28 mouse cellular contexts compared by ENCODE assay signal in genomic region chr7:67523400-67523799, GRCm38 (mm10).
DNase-seq lines count a peak whose midpoint lies in the region; ATAC-seq and TF ChIP-seq lines count a peak whose summit lies in the region.
"Had no signal": no experiment of that assay in that cellular context is flagged by ENCODE, and none has a peak within 500 bp of the region (broad histone marks: within the 10 kb centered on the region; RNA-seq: fewer than 3 reads in every experiment).

No protein-coding gene starts in this region.

- H3K9me3 ChIP-seq in forebrain, embryonic 11.5 days (ENCODE audit: control insufficient read depth, low read length): no peaks in the 10 kb centered on the region
- no peaks in the 10 kb centered on the region for H3K9me3 ChIP-seq in forebrain, embryonic 12.5 days
- no peaks in the 10 kb centered on the region for H3K9me3 ChIP-seq in heart, embryonic 12.5 days (replicated peaks)
- no peaks in the 10 kb centered on the region for H3K9me3 ChIP-seq in midbrain, embryonic 12.5 days
- H3K9me3 ChIP-seq in midbrain, postnatal 0 days (ENCODE audit: low read length): no peaks in the 10 kb centered on the region
- H3K9me3 ChIP-seq: embryonic facial prominence, embryonic 12.5 days; embryonic facial prominence, embryonic 15.5 days; G1E; heart, embryonic 13.5 days; hindbrain, embryonic 12.5 days; intestine, embryonic 15.5 days had no signal

- H3K4me2 ChIP-seq in forebrain, embryonic 11.5 days (ENCODE audit: low read depth, low read length, severe bottlenecking): no peak overlapping the region
- no peak overlapping the region for H3K4me2 ChIP-seq in forebrain, embryonic 12.5 days
- no peak overlapping the region for H3K4me2 ChIP-seq in heart, embryonic 12.5 days
- H3K4me2 ChIP-seq in midbrain, embryonic 12.5 days (replicated peaks): no peak overlapping the region; the same call in 1 of the 2 replicates
- H3K4me2 ChIP-seq in midbrain, postnatal 0 days (ENCODE audit: low read depth, low read length, poor library complexity, severe bottlenecking): no peak overlapping the region
- H3K4me2 ChIP-seq: embryonic facial prominence, embryonic 12.5 days; embryonic facial prominence, embryonic 15.5 days; heart, embryonic 13.5 days; hindbrain, embryonic 12.5 days; intestine, embryonic 15.5 days had no signal

- H3K36me3 ChIP-seq in forebrain, embryonic 11.5 days (ENCODE audit: control insufficient read depth, insufficient read depth, low read length): no peaks in the 10 kb centered on the region
- H3K36me3 ChIP-seq in forebrain, embryonic 12.5 days (replicated peaks): no peaks in the 10 kb centered on the region
- H3K36me3 ChIP-seq in heart, embryonic 12.5 days: no peaks in the 10 kb centered on the region
- no peaks in the 10 kb centered on the region for H3K36me3 ChIP-seq in midbrain, embryonic 12.5 days
- no peaks in the 10 kb centered on the region for H3K36me3 ChIP-seq in midbrain, postnatal 0 days (ENCODE audit: insufficient read depth, low read length)
- H3K36me3 ChIP-seq: embryonic facial prominence, embryonic 12.5 days; embryonic facial prominence, embryonic 15.5 days; heart, embryonic 13.5 days; hindbrain, embryonic 12.5 days; intestine, embryonic 15.5 days had no signal

- H3K9ac ChIP-seq in forebrain, embryonic 11.5 days (ENCODE audit: low read length): no peak overlapping the region
- no peak overlapping the region for H3K9ac ChIP-seq in forebrain, embryonic 12.5 days
- peak overlapping the region; percentile 31; the same call in 1 of the 2 replicates for H3K9ac ChIP-seq in heart, embryonic 12.5 days
- no peak overlapping the region for H3K9ac ChIP-seq in midbrain, embryonic 12.5 days (replicated peaks)
- H3K9ac ChIP-seq in midbrain, postnatal 0 days (replicated peaks; ENCODE audit: low read length, poor library complexity, severe bottlenecking): no peak overlapping the region
- H3K9ac ChIP-seq: embryonic facial prominence, embryonic 12.5 days; embryonic facial prominence, embryonic 15.5 days; heart, embryonic 13.5 days; hindbrain, embryonic 12.5 days; intestine, embryonic 15.5 days had no signal

- no peak overlapping the region for H3K4me3 ChIP-seq in forebrain, embryonic 11.5 days (ENCODE audit: low read depth, low read length)
- H3K4me3 ChIP-seq in forebrain, embryonic 12.5 days (replicated peaks): no peak overlapping the region
- H3K4me3 ChIP-seq in heart, embryonic 12.5 days: no peak overlapping the region
- H3K4me3 ChIP-seq in midbrain, embryonic 12.5 days: no peak overlapping the region
- no peak overlapping the region for H3K4me3 ChIP-seq in midbrain, postnatal 0 days (ENCODE audit: low read depth, low read length)
- H3K4me3 ChIP-seq: embryonic facial prominence, embryonic 12.5 days; embryonic facial prominence, embryonic 15.5 days; heart, embryonic 13.5 days; hindbrain, embryonic 12.5 days; intestine, embryonic 15.5 days had no signal

- DNase-seq in forebrain, embryonic 11.5 days (ENCODE audit: low spot score): no peak
- no peak for DNase-seq in heart, adult 8-10 months (ENCODE audit: low spot score)
- DNase-seq in midbrain, postnatal 0 days (ENCODE audit: low spot score): no peak
- DNase-seq in layer of hippocampus, postnatal 14 days (ENCODE audit: low spot score in 2 of 2): no peak
- DNase-seq: adrenal gland, postnatal 10 days; adrenal gland, postnatal 36 days; B cell, adult 2 months; cerebellum, adult 11 months; cerebellum, adult 2 months; cerebellum, adult 9-11 months; cerebellum, postnatal 25 days; gastrocnemius, postnatal 25 days; heart, postnatal 14 days; heart, postnatal 4 days; kidney, adult 11 months had no signal

- WGBS in forebrain, embryonic 11.5 days: 41% methylated on average over 7 of the region's 7 CpGs
- WGBS in forebrain, embryonic 12.5 days: 32% methylated on average over 7 of the region's 7 CpGs
- 82% methylated on average over 7 of the region's 7 CpGs for WGBS in heart, embryonic 12.5 days
- 40% methylated on average over 7 of the region's 7 CpGs for whole genome bisulfite sequencing in midbrain, embryonic 12.5 days
- WGBS in midbrain, postnatal 0 days: 48% methylated on average over 7 of the region's 7 CpGs

- no peaks in the 10 kb centered on the region; the same call in 1 of the 2 replicates for H3K4me1 ChIP-seq in forebrain, embryonic 11.5 days (replicated peaks; ENCODE audit: control insufficient read depth, insufficient read depth, low read length)
- H3K4me1 ChIP-seq in forebrain, embryonic 12.5 days: peaks cover 16% of the 10 kb centered on the region
- peaks cover 24% of the 10 kb centered on the region for H3K4me1 ChIP-seq in heart, embryonic 12.5 days (replicated peaks)
- H3K4me1 ChIP-seq in midbrain, embryonic 12.5 days: peaks cover 16% of the 10 kb centered on the region
- no peaks in the 10 kb centered on the region for H3K4me1 ChIP-seq in midbrain, postnatal 0 days (ENCODE audit: insufficient read depth, low read length)

- ATAC-seq in forebrain, embryonic 11.5 days (replicated peaks; ENCODE audit: low FRiP score): no peak
- ATAC-seq in forebrain, embryonic 12.5 days (ENCODE audit: low FRiP score): no peak
- ATAC-seq in heart, embryonic 12.5 days (ENCODE audit: insufficient number of reproducible peaks, low FRiP score): no peak
- peak; percentile 56; the same call in 1 of the 2 replicates for ATAC-seq in midbrain, embryonic 12.5 days (ENCODE audit: low FRiP score, low read depth)
- ATAC-seq in midbrain, postnatal 0 days (ENCODE audit: low FRiP score): no peak
- 0 out of 2 replicates have a peak, but pooled peaks have one; percentile 42 for ATAC-seq in erythroid progenitor cell, adult 5-6 weeks (replicated peaks; ENCODE audit: low FRiP score, poor library complexity, severe bottlenecking)
- ATAC-seq: hindbrain, embryonic 16.5 days; intestine, embryonic 15.5 days; Patski had no signal

- 0 out of 2 replicates have a peak overlapping the region, but pooled peaks have one; percentile 25 for H3K27ac ChIP-seq in forebrain, embryonic 11.5 days (ENCODE audit: low read depth, low read length)
- H3K27ac ChIP-seq in forebrain, embryonic 12.5 days: no peak overlapping the region
- no peak overlapping the region for H3K27ac ChIP-seq in heart, embryonic 12.5 days (ENCODE audit: poor library complexity, severe bottlenecking)
- peak overlapping the region; percentile 54 for H3K27ac ChIP-seq in midbrain, embryonic 12.5 days (replicated peaks)
- no peak overlapping the region for H3K27ac ChIP-seq in midbrain, postnatal 0 days (ENCODE audit: low read depth, low read length)
- H3K27ac ChIP-seq: embryonic facial prominence, embryonic 12.5 days; embryonic facial prominence, embryonic 15.5 days; heart, embryonic 13.5 days; hindbrain, embryonic 12.5 days; intestine, embryonic 15.5 days had no signal

- H3K27me3 ChIP-seq in forebrain, embryonic 11.5 days (ENCODE audit: control insufficient read depth, insufficient read depth, low read length): no peaks in the 10 kb centered on the region
- H3K27me3 ChIP-seq in forebrain, embryonic 12.5 days: no peaks in the 10 kb centered on the region
- no peaks in the 10 kb centered on the region for H3K27me3 ChIP-seq in heart, embryonic 12.5 days (replicated peaks)
- no peaks in the 10 kb centered on the region for H3K27me3 ChIP-seq in midbrain, embryonic 12.5 days
- H3K27me3 ChIP-seq in midbrain, postnatal 0 days (ENCODE audit: insufficient read depth, low read length): no peaks in the 10 kb centered on the region
- H3K27me3 ChIP-seq: CH12.LX; embryonic facial prominence, embryonic 12.5 days; embryonic facial prominence, embryonic 15.5 days; heart, embryonic 13.5 days; hindbrain, embryonic 12.5 days; intestine, embryonic 15.5 days; Patski had no signal

- TF ChIP-seq CTCF in midbrain, postnatal 0 days (IDR thresholded peaks at IDR 0.05): no peak

Comparison
In these comparisons a context has a peak if more than half of its experiments do, and no peak if none do; other contexts are left out.
1. ATAC-seq: peak in midbrain, embryonic 12.5 days (single experiment) and erythroid progenitor cell, adult 5-6 weeks (single experiment); none in forebrain, embryonic 11.5 days (single experiment), forebrain, embryonic 12.5 days (single experiment), heart, embryonic 12.5 days (single experiment) and midbrain, postnatal 0 days (single experiment).
2. H3K27ac ChIP-seq: peak in forebrain, embryonic 11.5 days (single experiment) and midbrain, embryonic 12.5 days (single experiment); none in forebrain, embryonic 12.5 days (single experiment), heart, embryonic 12.5 days (single experiment) and midbrain, postnatal 0 days (single experiment).